Mouse (Mus musculus): Measurements from ENCODE around the gene Sptbn1. TPM values are rescaled to one million over a fixed set of nuclear protein-coding genes. Genes with fewer than 3 reads are reported as not detected.
"Not testable (repeated sequence)": the region's sequence is repeated elsewhere in the genome, so short reads cannot be mapped to it uniquely, and the experiment has no call there.

Sptbn1 gene
- total and polyA plus RNA-seq, 3 experiments = 7.7 to 95.8 (median 84.1) TPM

DNA sequence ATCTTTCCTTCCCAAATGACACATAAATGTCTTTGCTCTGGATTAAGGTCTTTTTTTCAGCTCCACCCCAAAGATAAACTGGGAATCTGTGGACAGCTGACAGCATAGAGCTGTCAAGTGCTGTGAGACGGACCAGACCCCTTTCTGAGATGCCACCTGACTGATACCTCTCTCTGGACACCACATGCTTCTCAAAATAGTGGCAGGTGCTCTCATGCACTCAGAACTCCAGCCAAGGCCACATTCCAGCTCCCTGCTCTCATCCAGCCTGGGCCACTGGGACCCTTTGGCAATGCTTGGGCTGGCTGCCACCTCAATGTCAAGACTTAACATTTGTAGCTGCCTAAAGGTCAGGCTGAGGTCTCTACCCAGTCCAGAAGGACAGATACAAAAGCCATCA, 10.2 kb downstream of the Sptbn1 start:
- no peak for ATAC-seq (ENCODE audit: extremely low read depth, insufficient number of reproducible peaks, low FRiP score, poor library complexity, severe bottlenecking)
- H3K4me3 ChIP-seq (ENCODE audit: low read depth, low read length) = no peak overlapping the region
- no peaks in the 10 kb centered on the region for H3K4me1 ChIP-seq (ENCODE audit: insufficient read depth, low read depth, low read length)
- TF ChIP-seq TAL1 (conservative IDR thresholded peaks at IDR 0.05; ENCODE audit: low read depth, low read length) (no peak), POLR2AphosphoS5 (IDR thresholded peaks at IDR 0.05; ENCODE audit: insufficient replicate concordance, low read depth, low read length) (no peak), GATA2 (IDR thresholded peaks at IDR 0.05; ENCODE audit: borderline replicate concordance, low read depth, low read length) (no peak), GATA1 (IDR thresholded peaks at IDR 0.05; ENCODE audit: borderline replicate concordance, low read length) (no peak), CTCF (IDR thresholded peaks at IDR 0.05; ENCODE audit: low read depth, low read length) (no peak)
- no peaks in the 10 kb centered on the region for H3K36me3 ChIP-seq (replicated peaks)
- no peak for DNase-seq (ENCODE audit: low spot score)
- no peaks in the 10 kb centered on the region for H3K9me3 ChIP-seq (replicated peaks)
- peaks cover 9% of the 10 kb centered on the region for H3K27me3 ChIP-seq (ENCODE audit: insufficient read depth, low read length)

DNA sequence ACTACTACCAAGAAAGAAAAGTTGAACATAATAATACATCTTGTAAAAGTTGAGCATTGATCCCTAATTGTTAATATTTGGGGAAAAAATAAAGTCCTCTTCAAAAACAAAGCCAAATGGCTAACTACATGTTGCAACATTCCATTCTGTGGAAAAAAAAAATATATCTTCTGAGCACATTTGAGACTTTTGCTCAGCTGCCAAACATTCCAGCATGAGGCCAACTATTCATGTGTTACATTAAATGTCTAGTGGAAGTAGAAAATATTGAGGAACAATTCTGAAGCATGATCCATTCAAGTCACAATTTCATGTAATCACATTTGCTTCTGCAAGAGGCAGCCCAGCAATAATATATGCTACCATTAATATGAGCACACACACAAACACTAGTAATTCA, 10.9 kb downstream of the Sptbn1 start:
- no peaks in the 10 kb centered on the region for H3K4me1 ChIP-seq (ENCODE audit: insufficient read depth, low read depth, low read length)
- no peaks in the 10 kb centered on the region for H3K9me3 ChIP-seq (replicated peaks)
- TF ChIP-seq GATA2 (IDR thresholded peaks at IDR 0.05; ENCODE audit: borderline replicate concordance, low read depth, low read length) (no peak), TAL1 (conservative IDR thresholded peaks at IDR 0.05; ENCODE audit: low read depth, low read length) (no peak), POLR2AphosphoS5 (IDR thresholded peaks at IDR 0.05; ENCODE audit: insufficient replicate concordance, low read depth, low read length) (no peak), CTCF (IDR thresholded peaks at IDR 0.05; ENCODE audit: low read depth, low read length) (no peak), GATA1 (IDR thresholded peaks at IDR 0.05; ENCODE audit: borderline replicate concordance, low read length) (no peak)
- peaks cover 9% of the 10 kb centered on the region for H3K27me3 ChIP-seq (ENCODE audit: insufficient read depth, low read length)
- ATAC-seq (ENCODE audit: extremely low read depth, insufficient number of reproducible peaks, low FRiP score, poor library complexity, severe bottlenecking) (no peak), DNase-seq (ENCODE audit: low spot score) (no peak)
- H3K4me3 ChIP-seq (ENCODE audit: low read depth, low read length) = no peak overlapping the region
- no peaks in the 10 kb centered on the region for H3K36me3 ChIP-seq (replicated peaks)

DNA sequence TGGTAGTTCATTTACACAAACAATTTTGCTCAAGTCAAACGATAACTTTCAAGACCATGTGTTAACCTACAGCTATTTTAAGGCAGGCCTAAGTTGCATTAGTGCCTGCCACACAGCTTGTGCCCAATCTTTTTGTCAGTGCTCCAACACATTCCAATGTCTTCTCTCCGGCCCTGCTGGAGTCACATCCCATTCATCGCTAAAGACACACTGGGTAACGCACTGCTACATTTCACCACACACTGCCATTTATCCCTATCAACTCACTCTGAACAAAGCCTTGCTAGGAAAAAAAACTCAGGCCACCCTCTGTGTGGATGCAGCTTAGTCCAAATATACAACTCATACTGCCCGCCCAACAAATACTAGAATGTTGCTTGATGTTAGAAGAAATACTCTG, 11.5 kb downstream of the Sptbn1 start:
- no peaks in the 10 kb centered on the region for H3K36me3 ChIP-seq (replicated peaks)
- ATAC-seq (ENCODE audit: extremely low read depth, insufficient number of reproducible peaks, low FRiP score, poor library complexity, severe bottlenecking) (no peak), DNase-seq (ENCODE audit: low spot score) (no peak)
- H3K27me3 ChIP-seq (ENCODE audit: insufficient read depth, low read length) = peaks cover 9% of the 10 kb centered on the region
- no peak overlapping the region for H3K4me3 ChIP-seq (ENCODE audit: low read depth, low read length)
- no peaks in the 10 kb centered on the region for H3K4me1 ChIP-seq (ENCODE audit: insufficient read depth, low read depth, low read length)
- H3K9me3 ChIP-seq (replicated peaks) = no peaks in the 10 kb centered on the region
- TF ChIP-seq CTCF (IDR thresholded peaks at IDR 0.05; ENCODE audit: low read depth, low read length) (no peak), POLR2AphosphoS5 (IDR thresholded peaks at IDR 0.05; ENCODE audit: insufficient replicate concordance, low read depth, low read length) (no peak), GATA1 (IDR thresholded peaks at IDR 0.05; ENCODE audit: borderline replicate concordance, low read length) (no peak), GATA2 (IDR thresholded peaks at IDR 0.05; ENCODE audit: borderline replicate concordance, low read depth, low read length) (no peak), TAL1 (conservative IDR thresholded peaks at IDR 0.05; ENCODE audit: low read depth, low read length) (no peak)

DNA sequence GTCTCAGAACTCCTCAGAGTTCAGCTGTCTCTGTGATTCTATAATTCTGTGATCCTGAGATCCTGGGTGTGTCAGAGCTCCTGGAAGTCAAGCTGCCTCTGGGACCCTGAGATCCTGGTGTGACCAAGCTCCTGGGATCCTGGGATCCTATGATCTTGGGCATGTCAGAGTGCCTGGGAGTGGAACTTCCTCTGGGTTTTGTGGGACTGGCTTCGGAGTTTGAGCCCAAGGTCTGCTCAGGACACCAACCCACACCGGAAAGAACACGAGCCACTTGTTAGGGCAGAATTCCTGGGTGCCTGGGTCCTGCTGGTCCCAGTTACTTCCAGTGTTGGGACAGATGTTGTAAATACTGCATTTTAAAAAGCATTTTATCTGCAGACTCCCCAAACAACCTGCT, 12.8 kb downstream of the Sptbn1 start:
- not testable (repeated sequence) for DNase-seq (ENCODE audit: low spot score); H3K4me1 ChIP-seq (ENCODE audit: insufficient read depth, low read depth, low read length); H3K4me3 ChIP-seq (ENCODE audit: low read depth, low read length); H3K27me3 ChIP-seq (ENCODE audit: insufficient read depth, low read length); ATAC-seq (ENCODE audit: extremely low read depth, insufficient number of reproducible peaks, low FRiP score, poor library complexity, severe bottlenecking); H3K9me3 ChIP-seq (replicated peaks); H3K36me3 ChIP-seq (replicated peaks)

DNA sequence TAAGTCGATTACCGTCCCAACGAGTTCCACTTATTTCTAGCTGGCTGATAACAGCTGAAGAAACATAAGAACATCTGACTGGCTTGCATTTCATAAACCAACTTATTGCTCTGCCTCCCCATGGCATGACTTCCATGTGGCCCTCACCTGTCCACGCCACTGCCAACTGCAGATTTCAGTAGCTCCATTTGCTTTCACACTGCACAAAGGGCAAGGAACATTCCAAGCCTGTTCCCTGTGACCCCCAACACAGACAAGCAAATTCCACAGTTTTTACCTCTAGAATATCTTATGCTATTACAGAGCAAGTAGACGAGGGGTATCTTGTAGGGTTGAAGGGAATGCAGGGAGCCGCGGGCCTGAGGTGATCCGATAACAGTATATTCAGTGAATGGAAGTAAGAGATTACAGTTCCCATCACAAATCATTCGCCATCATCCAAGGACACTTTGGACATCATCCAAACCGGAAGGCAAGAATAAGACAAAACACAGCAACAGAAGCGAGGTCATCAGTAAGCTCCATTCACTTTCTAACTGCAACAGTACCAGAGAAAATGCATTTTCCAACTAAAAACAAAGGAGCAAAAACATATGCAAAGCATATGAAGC, 16.6 kb downstream of the Sptbn1 start:
- ATAC-seq (ENCODE audit: extremely low read depth, insufficient number of reproducible peaks, low FRiP score, poor library complexity, severe bottlenecking) (no peak), DNase-seq (ENCODE audit: low spot score) (no peak)
- H3K36me3 ChIP-seq (replicated peaks) = no peaks in the 10 kb centered on the region
- no peaks in the 10 kb centered on the region for H3K4me1 ChIP-seq (ENCODE audit: insufficient read depth, low read depth, low read length)
- no peaks in the 10 kb centered on the region for H3K9me3 ChIP-seq (replicated peaks)
- TF ChIP-seq GATA1 (IDR thresholded peaks at IDR 0.05; ENCODE audit: borderline replicate concordance, low read length) (no peak), GATA2 (IDR thresholded peaks at IDR 0.05; ENCODE audit: borderline replicate concordance, low read depth, low read length) (no peak), CTCF (IDR thresholded peaks at IDR 0.05; ENCODE audit: low read depth, low read length) (no peak), POLR2AphosphoS5 (IDR thresholded peaks at IDR 0.05; ENCODE audit: insufficient replicate concordance, low read depth, low read length) (no peak), TAL1 (conservative IDR thresholded peaks at IDR 0.05; ENCODE audit: low read depth, low read length) (no peak)
- H3K4me3 ChIP-seq (ENCODE audit: low read depth, low read length) = no peak overlapping the region
- H3K27me3 ChIP-seq (ENCODE audit: insufficient read depth, low read length) = peaks cover 8% of the 10 kb centered on the region

DNA sequence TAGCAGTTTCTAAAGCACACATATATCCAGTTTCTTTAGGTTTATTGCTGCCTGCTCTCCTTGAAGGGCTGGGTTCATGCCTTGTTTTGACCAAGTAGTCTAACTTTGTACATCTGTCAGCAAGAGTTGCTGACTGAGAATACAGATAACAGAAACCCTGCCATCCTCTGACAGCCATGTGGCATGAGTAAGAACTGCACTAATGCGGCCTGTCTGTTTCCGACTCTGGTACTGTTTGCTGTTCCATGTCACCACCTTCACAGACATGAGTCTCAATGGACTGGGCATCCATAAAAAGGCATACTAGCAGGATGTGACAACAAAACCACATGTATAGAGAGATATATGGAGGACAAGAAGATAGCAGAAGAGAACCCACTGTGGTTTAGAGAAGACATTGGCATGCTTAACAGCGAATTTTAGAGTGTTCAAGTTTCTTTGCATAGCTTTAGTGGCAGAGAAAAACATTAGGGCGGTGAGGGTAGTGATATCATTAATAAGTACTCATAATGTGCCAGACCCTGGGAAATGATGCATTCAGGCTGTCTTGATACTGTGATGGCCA, 18.4 kb downstream of the Sptbn1 start:
- Histone ChIP-seq H3K27me3 (ENCODE audit: insufficient read depth, low read length) (peaks cover 8% of the 10 kb centered on the region), H3K4me3 (ENCODE audit: low read depth, low read length) (no peak overlapping the region), H3K36me3 (replicated peaks) (no peaks in the 10 kb centered on the region), H3K4me1 (ENCODE audit: insufficient read depth, low read depth, low read length) (no peaks in the 10 kb centered on the region), H3K9me3 (replicated peaks) (no peaks in the 10 kb centered on the region)
- ATAC-seq (ENCODE audit: extremely low read depth, insufficient number of reproducible peaks, low FRiP score, poor library complexity, severe bottlenecking) (no peak), DNase-seq (ENCODE audit: low spot score) (no peak)
- TF ChIP-seq GATA2 (IDR thresholded peaks at IDR 0.05; ENCODE audit: borderline replicate concordance, low read depth, low read length) (no peak), CTCF (IDR thresholded peaks at IDR 0.05; ENCODE audit: low read depth, low read length) (no peak), TAL1 (conservative IDR thresholded peaks at IDR 0.05; ENCODE audit: low read depth, low read length) (no peak), GATA1 (IDR thresholded peaks at IDR 0.05; ENCODE audit: borderline replicate concordance, low read length) (no peak), POLR2AphosphoS5 (IDR thresholded peaks at IDR 0.05; ENCODE audit: insufficient replicate concordance, low read depth, low read length) (no peak)

Measured in G1E (cell line).